31 mouse cellular contexts compared by ENCODE assay signal in the genomic region with DNA sequence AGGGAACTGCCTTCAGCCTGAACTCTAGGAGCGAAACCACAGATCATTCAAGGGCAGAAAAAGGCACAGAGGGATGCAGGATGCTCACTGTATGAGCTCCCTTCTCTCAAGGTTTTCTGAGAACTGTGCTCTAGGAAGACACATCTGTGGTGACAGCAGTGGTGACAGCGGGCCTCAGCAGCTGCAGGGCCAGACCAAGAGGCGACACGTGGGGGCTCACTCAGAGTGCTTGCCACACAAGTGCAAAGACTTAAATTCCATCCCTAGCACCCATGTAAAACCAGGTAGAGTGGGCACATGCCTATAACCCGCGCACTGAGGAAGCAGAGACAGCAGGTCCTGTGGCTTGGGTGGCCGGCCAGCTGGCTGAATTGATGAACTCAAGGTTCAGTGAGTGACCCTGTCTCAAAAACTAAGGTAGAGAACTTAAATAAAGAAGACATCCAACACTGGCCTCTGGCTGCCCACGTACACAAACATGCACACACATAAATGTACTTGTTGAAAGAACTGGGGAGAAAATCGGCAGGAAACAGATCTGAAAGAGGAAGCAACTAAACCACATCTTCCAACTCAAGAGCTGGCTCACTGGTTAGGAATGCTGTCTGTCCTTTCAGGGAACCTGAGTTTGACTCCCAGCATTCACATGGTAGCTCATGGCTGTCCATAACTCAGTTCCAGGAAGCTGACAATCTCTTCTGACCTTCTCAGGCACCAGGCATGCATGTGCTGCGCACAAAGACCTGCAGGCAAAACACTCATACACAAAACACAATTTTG. TPM values are rescaled to one million over a fixed set of nuclear protein-coding genes. Genes with fewer than 3 reads are reported as not detected.
DNase-seq lines count a peak whose midpoint lies in the region; ATAC-seq lines count a peak whose summit lies in the region.
"Had no signal": no experiment of that assay in that cellular context is flagged by ENCODE, and none has a peak within 500 bp of the region (broad histone marks: within the 10 kb centered on the region; RNA-seq: fewer than 3 reads in every experiment).

No protein-coding gene starts in this region.

- H3K4me1 ChIP-seq in kidney, embryonic 16.5 days (ENCODE audit: insufficient read depth, low read length): no peaks in the 10 kb centered on the region
- H3K4me1 ChIP-seq: embryonic facial prominence, embryonic 12.5 days; forebrain, embryonic 15.5 days; heart, embryonic 13.5 days; hindbrain, embryonic 13.5 days; limb, embryonic 15.5 days; midbrain, embryonic 13.5 days; neural tube, embryonic 12.5 days had no signal

- ATAC-seq in kidney, embryonic 16.5 days (ENCODE audit: low FRiP score, low TSS enrichment): no peak
- ATAC-seq: activated CD4-positive, CD25-positive, alpha-beta regulatory T cell, adult 4 months; forebrain, embryonic 15.5 days; midbrain, embryonic 13.5 days had no signal

- no peak for DNase-seq in kidney, adult 18-20 months
- DNase-seq in 3T3-L1 (ENCODE audit: low read depth, low spot score): peak; percentile 95
- DNase-seq in Muller cell, postnatal 12 days (ENCODE audit: inconsistent ontology term): peak; percentile 64
- peak; percentile 36 for DNase-seq in fibroblast of lung, adult 2 months (ENCODE audit: low read depth)
- DNase-seq in testis, postnatal 10 days (ENCODE audit: low spot score): no peak
- no peak for DNase-seq in cerebellum, postnatal 4 days (ENCODE audit: low spot score in 2 of 2)
- no peak for DNase-seq in adrenal gland, adult 18-20 months (ENCODE audit: low spot score in 2 of 2)
- DNase-seq: adrenal gland, postnatal 10 days; cerebellum, adult 9-10 months; gastrocnemius, postnatal 10 days; heart, adult 2 months; heart, postnatal 14 days; kidney, adult 11 months; kidney, postnatal 14 days; left cerebral cortex, postnatal 4 days; lung, adult 18-20 months; lung, postnatal 10 days; retina, postnatal 1 day; thymus, adult 18-20 months; thymus, postnatal 4 days had no signal

- no peak overlapping the region for H3K9ac ChIP-seq in kidney, embryonic 16.5 days (replicated peaks; ENCODE audit: low read length)
- H3K9ac ChIP-seq: embryonic facial prominence, embryonic 12.5 days; forebrain, embryonic 15.5 days; heart, embryonic 13.5 days; hindbrain, embryonic 13.5 days; limb, embryonic 15.5 days; midbrain, embryonic 13.5 days; neural tube, embryonic 12.5 days had no signal

- H3K36me3 ChIP-seq in kidney, embryonic 16.5 days (ENCODE audit: insufficient read depth, low read length): peaks cover 57% of the 10 kb centered on the region

- no peak overlapping the region for H3K4me3 ChIP-seq in kidney, embryonic 16.5 days (ENCODE audit: low read length)
- H3K4me3 ChIP-seq: embryonic facial prominence, embryonic 12.5 days; erythroblast, embryonic 14.5 days; forebrain, embryonic 15.5 days; heart, adult 2 months; heart, embryonic 13.5 days; hindbrain, embryonic 13.5 days; limb, embryonic 15.5 days; midbrain, embryonic 13.5 days; neural tube, embryonic 12.5 days had no signal

- WGBS in kidney, embryonic 16.5 days: 78% methylated on average over 10 of the region's 10 CpGs

- no peaks in the 10 kb centered on the region for H3K9me3 ChIP-seq in kidney, embryonic 16.5 days (ENCODE audit: low read length)
- H3K9me3 ChIP-seq: embryonic facial prominence, embryonic 12.5 days; forebrain, embryonic 15.5 days; heart, embryonic 13.5 days; hindbrain, embryonic 13.5 days; limb, embryonic 15.5 days; midbrain, embryonic 13.5 days; neural tube, embryonic 12.5 days had no signal

- no peaks in the 10 kb centered on the region for H3K27me3 ChIP-seq in kidney, embryonic 16.5 days (ENCODE audit: insufficient read depth, low read length)
- H3K27me3 ChIP-seq: embryonic facial prominence, embryonic 12.5 days; forebrain, embryonic 15.5 days; heart, embryonic 13.5 days; hindbrain, embryonic 13.5 days; limb, embryonic 15.5 days; midbrain, embryonic 13.5 days; neural tube, embryonic 12.5 days had no signal

- 0 out of 2 replicates have a peak overlapping the region, but pooled peaks have one; percentile 10 for H3K27ac ChIP-seq in kidney, embryonic 16.5 days (ENCODE audit: low read length)
- H3K27ac ChIP-seq: embryonic facial prominence, embryonic 12.5 days; forebrain, embryonic 15.5 days; heart, adult 2 months; heart, embryonic 13.5 days; hindbrain, embryonic 13.5 days; limb, embryonic 15.5 days; midbrain, embryonic 13.5 days; neural tube, embryonic 12.5 days had no signal

- H3K4me2 ChIP-seq in kidney, embryonic 16.5 days (replicated peaks; ENCODE audit: low read depth, low read length): no peak overlapping the region
- H3K4me2 ChIP-seq: embryonic facial prominence, embryonic 12.5 days; forebrain, embryonic 15.5 days; heart, embryonic 13.5 days; hindbrain, embryonic 13.5 days; limb, embryonic 15.5 days; midbrain, embryonic 13.5 days; neural tube, embryonic 12.5 days had no signal

RNA-seq across cellular contexts. Expression of a gene that starts 12.2 kb away (rescaled TPM):
- 113 and 128 TPM in 2 replicates for polyA plus RNA-seq in kidney, embryonic 16.5 days (2015; fragmentation: Nextera tagmentation; extraction: Ambion mirVana)
- 10 to 100 TPM in 1 of 2 experiments, 1 to 10 TPM in 1; 4.5 to 13.7 TPM for total RNA-seq in adrenal gland, adult 18-20 months (2021)
- polyA plus RNA-seq: activated CD4-positive, CD25-positive, alpha-beta regulatory T cell, adult 4 months had no signal

RNA-seq across cellular contexts. Expression of a gene that starts 22.8 kb away (rescaled TPM):
- polyA plus RNA-seq in kidney, embryonic 16.5 days (2015; fragmentation: Nextera tagmentation; extraction: Ambion mirVana): 83.0 and 89.8 TPM in 2 replicates
- total RNA-seq in adrenal gland, adult 18-20 months (2021): 100 to 1,000 TPM in 1 of 2 experiments, 10 to 100 TPM in 1; 98.4 to 121 TPM

RNA-seq across cellular contexts. Expression of a gene that starts 23.0 kb away (rescaled TPM):
- 52.1 and 53.1 TPM in 2 replicates for polyA plus RNA-seq in kidney, embryonic 16.5 days (2015; fragmentation: Nextera tagmentation; extraction: Ambion mirVana)
- total RNA-seq in adrenal gland, adult 18-20 months (2021): 10 to 100 TPM in 1 of 2 experiments, 1 to 10 TPM in 1; 6.3 to 11.0 TPM

RNA-seq across cellular contexts. Expression of a gene that starts 47.6 kb away (rescaled TPM):
- 50.5 and 51.9 TPM in 2 replicates for polyA plus RNA-seq in kidney, embryonic 16.5 days (2015; fragmentation: Nextera tagmentation; extraction: Ambion mirVana)
- 10 to 100 TPM in 1 of 2 experiments, 1 to 10 TPM in 1; 9.7 to 18.5 TPM for total RNA-seq in adrenal gland, adult 18-20 months (2021)

RNA-seq across cellular contexts. Expression of a gene that starts 47.6 kb away (rescaled TPM):
- polyA plus RNA-seq in kidney, embryonic 16.5 days (2015; fragmentation: Nextera tagmentation; extraction: Ambion mirVana): not detected in 2 replicates
- 1 to 10 TPM; 5.3 to 7.5 TPM for total RNA-seq in adrenal gland, adult 18-20 months (2021)
- total RNA-seq: heart, postnatal 14 days had no signal
- polyA plus RNA-seq: activated CD4-positive, CD25-positive, alpha-beta regulatory T cell, adult 4 months; embryonic facial prominence, embryonic 12.5 days; erythroblast, embryonic 14.5 days; forebrain, embryonic 15.5 days; heart, adult 2 months; heart, embryonic 13.5 days; hindbrain, embryonic 13.5 days; limb, embryonic 15.5 days; midbrain, embryonic 13.5 days; neural tube, embryonic 12.5 days; stomach, embryonic 14.5 days had no signal

Comparison
In these comparisons a context has a peak if more than half of its experiments do, and no peak if none do; other contexts are left out.
1. DNase-seq: peak in 3T3-L1 (single experiment), Muller cell, postnatal 12 days (single experiment) and fibroblast of lung, adult 2 months (single experiment); none in kidney, adult 18-20 months (single experiment), testis, postnatal 10 days (single experiment), cerebellum, postnatal 4 days (0 of 2) and adrenal gland, adult 18-20 months (0 of 2).